Mouse (Mus musculus) kidney, adult 2 months (tissue): Measurements from ENCODE around the gene Cyp2d12. TPM values are rescaled to one million over a fixed set of nuclear protein-coding genes. Genes with fewer than 3 reads are reported as not detected.
"Not testable (repeated sequence)": the region's sequence is repeated elsewhere in the genome, so short reads cannot be mapped to it uniquely, and the experiment has no call there.

ENCODE experiments used
- DNase-seq: peaks from one replicate; pipeline ENCODE4 v3.0.0; 2021
- H3K27ac ChIP-seq: fragments of 200-500 bp; 2 replicates; pipeline ENCODE4 v1.5.1; 2012; ENCODE audit warnings: low read depth, low read length, control low read depth, inconsistent platforms; ENCODE audit not compliant: insufficient read depth
- H3K27me3 ChIP-seq: fragments of 200-500 bp; replicated peaks from 2 replicates; pipeline ENCODE4 v1.6.1; 2012; ENCODE audit warnings: mild to moderate bottlenecking, moderate library complexity, low read length, inconsistent platforms; ENCODE audit not compliant: control insufficient read depth, insufficient read depth
- H3K36me3 ChIP-seq: fragments of 200-500 bp; 2 replicates; pipeline ENCODE4 v1.6.1; 2012; ENCODE audit warnings: mild to moderate bottlenecking, moderate library complexity, low read length, inconsistent platforms; ENCODE audit not compliant: control insufficient read depth, insufficient read depth
- H3K4me1 ChIP-seq: fragments of 200-500 bp; 2 replicates; pipeline ENCODE4 v1.6.1; 2011; ENCODE audit warnings: low read length; ENCODE audit not compliant: control insufficient read depth, insufficient read depth
- H3K4me3 ChIP-seq: fragments of 200-500 bp; 2 replicates; pipeline ENCODE4 v1.5.1; 2011; ENCODE audit warnings: mild to moderate bottlenecking, low read depth, low read length, control low read depth; ENCODE audit not compliant: insufficient read depth
- CTCF ChIP-seq: fragments of 200-500 bp; conservative IDR thresholded peaks from 2 replicates; pipeline ENCODE4 v1.5.1; 2011; ENCODE audit warnings: low read depth, mild to moderate bottlenecking, control low read depth, low read length, moderate library complexity, mixed read lengths; ENCODE audit not compliant: insufficient read depth, insufficient read length
- POLR2A ChIP-seq: fragments of 200-500 bp; IDR thresholded peaks from one replicate; pipeline ENCODE4 v1.6.1; 2011; ENCODE audit warnings: low read depth, low read length, control low read depth
- WGBS: fragments of 180-500 bp; shearing (Covaris S2); methylation state at CpG from one replicate; pipeline ENCODE4 v1.1.7; 2018; 5-methylcytosine and 5-hydroxymethylcytosine counted together
- polyA plus RNA-seq: library from polyadenylated mRNA; depleted of rRNA; stranded (reverse); fragments of >200 nt; gene quantifications from 2 replicates; pipeline ENCODE4 v1.2.3, GENCODE M21; 2012; rRNA removed

Cyp2d12 gene
- polyA plus RNA-seq, result 54.8 and 67.6 TPM in 2 replicates

DNA sequence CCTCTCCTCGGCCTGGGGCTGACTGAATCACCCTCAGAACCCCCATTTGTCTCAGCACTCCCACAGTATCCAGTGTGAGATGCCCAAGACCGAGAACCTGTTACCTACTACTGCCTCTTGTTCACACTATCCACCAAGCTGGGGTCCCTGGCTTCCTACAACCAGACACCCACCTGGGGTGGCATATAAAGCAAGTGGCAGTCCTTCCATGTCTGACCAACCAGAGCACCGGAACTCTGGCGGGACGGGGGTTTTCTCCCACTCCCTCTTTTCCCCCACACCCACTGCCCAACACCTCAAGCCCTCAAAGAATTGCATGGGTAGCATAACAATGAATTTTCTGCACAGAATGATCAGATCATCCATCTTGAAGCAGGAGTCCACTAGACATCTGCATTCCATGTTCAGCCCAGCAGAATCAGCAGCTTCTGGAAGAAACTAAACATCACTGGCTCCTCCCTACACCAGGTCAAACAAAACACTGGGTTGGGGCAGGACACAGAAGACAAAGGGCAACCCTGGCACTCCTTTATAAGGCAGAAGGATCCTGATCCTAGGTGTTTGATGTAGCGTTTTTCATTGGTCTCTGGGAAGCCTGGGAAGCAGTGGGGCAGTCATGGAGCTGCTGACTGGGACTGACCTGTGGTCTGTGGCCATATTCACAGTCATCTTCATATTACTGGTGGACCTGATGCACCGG is at the start of gene Cyp2d12:
Cyp2d12 (plus strand) TSS at position 542 of the 700 bp plus-strand sequence.
- TF ChIP-seq CTCF, result no peak
- TF ChIP-seq POLR2A, result no peak
- H3K27ac ChIP-seq, result no peak within 1 kb of the TSS
- no peaks in the 10 kb centered on the region; the same call in 1 of the 2 replicates for H3K4me1 ChIP-seq
- peak; percentile 67 for DNase-seq
- WGBS, result 86% methylated on average over 7 of the region's 7 CpGs
- H3K4me3 ChIP-seq, result no peak within 1 kb of the TSS
- no peaks in the 10 kb centered on the region for H3K27me3 ChIP-seq
- no peaks in the 10 kb centered on the region for H3K36me3 ChIP-seq

DNA sequence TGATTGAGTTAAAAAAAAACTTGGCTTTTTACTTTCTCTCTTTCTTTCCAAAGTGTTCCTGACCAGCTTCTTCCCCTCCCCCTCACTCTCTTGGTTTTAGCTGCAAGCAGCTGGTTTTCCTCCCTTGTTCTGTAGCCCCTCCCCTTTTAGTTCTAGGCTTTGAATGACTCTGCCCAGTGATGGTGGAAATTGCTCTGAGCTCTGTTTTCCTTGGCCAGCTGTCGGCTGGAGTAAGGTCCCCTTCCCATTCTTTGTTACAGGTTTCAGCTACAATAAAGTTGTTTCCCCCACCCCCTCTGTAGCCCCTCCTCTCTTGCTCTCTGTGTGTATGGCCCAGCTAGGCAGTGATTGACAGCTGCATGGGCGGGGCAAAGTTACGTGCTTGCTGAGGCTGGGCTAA is 47.9 kb upstream of the Cyp2d12 start:
- DNase-seq, result no peak
- Histone ChIP-seq H3K27me3 (no peaks in the 10 kb centered on the region), H3K27ac (no peak overlapping the region), H3K4me1 (peaks cover 7% of the 10 kb centered on the region), H3K36me3 (no peaks in the 10 kb centered on the region), H3K4me3 (no peak overlapping the region)
- WGBS, result 66% methylated on average over 3 of the region's 3 CpGs
- TF ChIP-seq POLR2A (no peak), CTCF (no peak)

GRCm38 (mm10) chr15:82507740-82508139 is 47.1 kb upstream of the Cyp2d12 start:
- H3K36me3 ChIP-seq, H3K27me3 ChIP-seq, H3K27ac ChIP-seq, H3K4me1 ChIP-seq, H3K4me3 ChIP-seq: not testable (repeated sequence)
- TF ChIP-seq CTCF, result peak; percentile 35
- 57% methylated on average over 4 of the region's 4 CpGs for WGBS
- peak; percentile 14 for DNase-seq

DNA sequence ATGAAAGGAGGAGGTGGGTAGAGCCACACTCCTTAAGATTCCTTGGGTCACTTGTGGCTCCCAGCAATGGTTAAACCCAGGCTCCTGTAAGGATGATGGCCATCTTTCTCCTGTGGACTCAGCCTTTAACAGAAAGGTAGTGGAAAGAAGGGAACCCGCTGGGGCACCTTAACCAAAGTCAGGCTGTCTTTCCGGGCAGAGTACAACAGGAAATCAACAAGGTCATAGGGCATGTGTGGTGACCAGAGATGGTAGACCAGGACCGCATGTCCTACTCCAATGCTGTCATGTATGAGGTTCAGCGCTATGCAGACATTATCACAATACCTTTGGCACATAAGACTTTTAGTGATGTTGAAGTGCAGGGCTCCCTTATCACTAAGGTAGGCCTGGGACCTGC is 45.4 kb upstream of the Cyp2d12 start:
- H3K27me3 ChIP-seq, H3K4me1 ChIP-seq, H3K36me3 ChIP-seq, H3K4me3 ChIP-seq: not testable (repeated sequence)
- 65% methylated on average over 4 of the region's 4 CpGs for WGBS
- DNase-seq, result peak; percentile 18
- peak overlapping the region; percentile 59 for H3K27ac ChIP-seq

- DNase-seq, H3K27me3 ChIP-seq, H3K36me3 ChIP-seq, H3K27ac ChIP-seq, H3K4me3 ChIP-seq, H3K4me1 ChIP-seq: not testable (repeated sequence)
These were observed 44.4 kb upstream of the Cyp2d12 start for GRCm38 (mm10) chr15:82510500-82510899.

GRCm38 (mm10) chr15:82512111-82512510 is 42.8 kb upstream of the Cyp2d12 start:
- H3K27ac ChIP-seq, H3K4me3 ChIP-seq, H3K27me3 ChIP-seq, H3K36me3 ChIP-seq, H3K4me1 ChIP-seq: not testable (repeated sequence)
- peak; percentile 58 for DNase-seq
- 21% methylated on average over 2 of the region's 2 CpGs for WGBS

GRCm38 (mm10) chr15:82516174-82516573 is 38.7 kb upstream of the Cyp2d12 start:
- not testable (repeated sequence) for H3K4me1 ChIP-seq

GRCm38 (mm10) chr15:82527371-82527770 is 27.5 kb upstream of the Cyp2d12 start:
- H3K27me3 ChIP-seq, H3K36me3 ChIP-seq, H3K27ac ChIP-seq, DNase-seq, H3K4me1 ChIP-seq, H3K4me3 ChIP-seq: not testable (repeated sequence)
- 90% methylated on average over 8 of the region's 9 CpGs for WGBS

More at GRCm38 (mm10) chr15:82516174-82516573, 38.7 kb upstream of the Cyp2d12 start:
- not testable (repeated sequence) for H3K4me3 ChIP-seq, DNase-seq, H3K27me3 ChIP-seq, H3K36me3 ChIP-seq, H3K27ac ChIP-seq
- 93% methylated on average over 23 of the region's 23 CpGs for WGBS

- peak overlapping the region; percentile 73; the same call in 1 of the 2 replicates for H3K27ac ChIP-seq
- not testable (repeated sequence) for H3K27me3 ChIP-seq, H3K4me1 ChIP-seq, H3K36me3 ChIP-seq, H3K4me3 ChIP-seq
- peak; percentile 61 for DNase-seq
- WGBS, result 66% methylated on average over 3 of the region's 3 CpGs
These were observed 22.2 kb upstream of the Cyp2d12 start for GRCm38 (mm10) chr15:82532721-82533120.

DNA sequence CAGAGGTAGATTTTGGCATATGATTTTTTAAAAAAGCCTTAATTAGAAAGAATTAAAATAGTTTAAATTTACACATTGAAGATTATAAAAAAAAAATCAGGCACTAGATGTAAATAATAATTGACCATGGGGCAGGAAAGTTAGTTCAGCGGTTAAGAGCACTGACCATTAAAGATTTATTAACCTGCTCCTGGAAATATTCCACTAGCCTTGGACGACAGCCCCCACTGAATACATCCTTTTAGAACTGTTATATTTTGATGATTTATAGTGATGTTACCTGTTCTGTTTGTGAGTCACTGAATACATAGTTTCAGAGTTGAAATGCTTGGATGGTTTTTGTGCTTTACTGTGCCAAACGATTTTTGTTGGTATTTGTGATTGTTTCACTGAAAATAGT is 11.9 kb upstream of the Cyp2d12 start:
- not testable (repeated sequence) for H3K36me3 ChIP-seq, H3K4me1 ChIP-seq, H3K4me3 ChIP-seq, H3K27ac ChIP-seq, H3K27me3 ChIP-seq
- peak; percentile 80 for DNase-seq
- 13% methylated on average over 3 of the region's 3 CpGs for WGBS

GRCm38 (mm10) chr15:82544561-82544960 is 10.3 kb upstream of the Cyp2d12 start:
- H3K27me3 ChIP-seq, H3K4me1 ChIP-seq, DNase-seq, H3K27ac ChIP-seq, H3K4me3 ChIP-seq, H3K36me3 ChIP-seq: not testable (repeated sequence)
